Mouse (Mus musculus) left cerebral cortex, postnatal 4 days (tissue): ENCODE measurements at regions not wholly inside any gene's neighbourhood (a gene's known extent, or its start where the extent isn't known, plus 50 kb on each side); places are given as distances from the start of the nearest gene placed in this dataset.
A peak's percentile ranks its signal among the peaks of the same experiment; 100 is the strongest.

Source experiments
- DNase-seq: peaks from one replicate; pipeline ENCODE4 v3.0.0-alpha.2; 2022
- intact Hi-C: fragments of 180-260 bp; cut with DNase I; formaldehyde crosslinking; loops from one replicate; pipeline ENCODE4 v1.15.1; 2025

- intact Hi-C loops = no loop called here
- DNase-seq = no peak
These were observed 211.3 kb downstream of the Ccdc91 start for GRCm38 (mm10) chr6:147686927-147687326.

GRCm38 (mm10) chr6:147698255-147698654 is 222.6 kb downstream of the Ccdc91 start:
- intact Hi-C loops = no loop called here
- DNase-seq = no peak

- DNase-seq = no peak
- intact Hi-C loops = no loop called here
These were observed 223.8 kb downstream of the Ccdc91 start for GRCm38 (mm10) chr6:147699449-147699848.

GRCm38 (mm10) chr6:147700629-147701028 is 225.0 kb downstream of the Ccdc91 start:
- no peak for DNase-seq
- intact Hi-C loops = no loop called here

GRCm38 (mm10) chr6:147701956-147702355 is 226.3 kb downstream of the Ccdc91 start:
- no peak for DNase-seq
- intact Hi-C loops = no loop called here

GRCm38 (mm10) chr6:147704297-147704696 is 228.7 kb downstream of the Ccdc91 start:
- intact Hi-C loops = no loop called here
- no peak for DNase-seq

GRCm38 (mm10) chr6:147705936-147706335 is 230.3 kb downstream of the Ccdc91 start:
- DNase-seq = no peak
- intact Hi-C loops = no loop called here

- no peak for DNase-seq
- intact Hi-C loops = no loop called here
These were observed 231.1 kb downstream of the Ccdc91 start for GRCm38 (mm10) chr6:147706741-147707140.

GRCm38 (mm10) chr6:147718052-147718712 is 242.6 kb downstream of the Ccdc91 start:
- intact Hi-C loops = no loop called here
- peak; percentile 74 for DNase-seq

GRCm38 (mm10) chr6:147718713-147719490 is 243.3 kb downstream of the Ccdc91 start:
- intact Hi-C loops = no loop called here
- DNase-seq = peak; percentile 24

- intact Hi-C loops = no loop called here
- DNase-seq = no peak
These were observed 243.9 kb downstream of the Ccdc91 start for GRCm38 (mm10) chr6:147719539-147719938.

- DNase-seq = no peak
- intact Hi-C loops = no loop called here
These were observed 247.7 kb downstream of the Ccdc91 start for GRCm38 (mm10) chr6:147723336-147723735.

GRCm38 (mm10) chr6:147726987-147727386 is 251.4 kb downstream of the Ccdc91 start:
- DNase-seq = no peak
- intact Hi-C loops = no loop called here

- no peak for DNase-seq
- intact Hi-C loops = no loop called here
These were observed 252.3 kb downstream of the Ccdc91 start for GRCm38 (mm10) chr6:147727644-147728533.

GRCm38 (mm10) chr6:147729721-147730120 is 254.1 kb downstream of the Ccdc91 start:
- intact Hi-C loops = no loop called here
- DNase-seq = no peak

GRCm38 (mm10) chr6:147738621-147739325 is 263.1 kb downstream of the Ccdc91 start:
- DNase-seq = peak; percentile 4
- intact Hi-C loops = no loop called here

GRCm38 (mm10) chr6:147741446-147741845 is 265.8 kb downstream of the Ccdc91 start:
- no peak for DNase-seq
- intact Hi-C loops = no loop called here

- no peak for DNase-seq
- intact Hi-C loops = no loop called here
These were observed 268.5 kb downstream of the Ccdc91 start for GRCm38 (mm10) chr6:147744081-147744480.

GRCm38 (mm10) chr6:147745690-147746089 is 270.1 kb downstream of the Ccdc91 start:
- intact Hi-C loops = no loop called here
- no peak for DNase-seq

GRCm38 (mm10) chr6:147747945-147748344 is 272.3 kb downstream of the Ccdc91 start:
- intact Hi-C loops = no loop called here
- no peak for DNase-seq

GRCm38 (mm10) chr6:147752301-147752700 is 276.7 kb downstream of the Ccdc91 start:
- intact Hi-C loops = no loop called here
- DNase-seq = no peak
